Mouse (Mus musculus): ENCODE measurements around the gene Arhgef15.
"Not testable (repeated sequence)": the region's sequence is repeated elsewhere in the genome, so short reads cannot be mapped to it uniquely, and the experiment has no call there.

Gene Arhgef15

GRCm38 (mm10) chr11:68965050-68965449 is 7.8 kb upstream of the Arhgef15 start:
- DNase-seq (ENCODE audit: low spot score): no peak

- no peak for DNase-seq (ENCODE audit: low spot score)
These were observed 6.1 kb upstream of the Arhgef15 start for GRCm38 (mm10) chr11:68963405-68963804.

- DNase-seq (ENCODE audit: low spot score): not testable (repeated sequence)
These were observed 4.9 kb upstream of the Arhgef15 start for GRCm38 (mm10) chr11:68962159-68962558.

- no peak for DNase-seq (ENCODE audit: low spot score)
These were observed 4.3 kb upstream of the Arhgef15 start for GRCm38 (mm10) chr11:68961596-68961995.

GRCm38 (mm10) chr11:68957971-68958370 is 691 bp upstream of the Arhgef15 start:
- DNase-seq (ENCODE audit: low spot score): no peak

GRCm38 (mm10) chr11:68956697-68957096 is 583 bp downstream of the Arhgef15 start:
- no peak for DNase-seq (ENCODE audit: low spot score)

- DNase-seq (ENCODE audit: low spot score): no peak
These were observed 1.2 kb downstream of the Arhgef15 start for GRCm38 (mm10) chr11:68956107-68956506.

GRCm38 (mm10) chr11:68955473-68955872 is 1.8 kb downstream of the Arhgef15 start:
- no peak for DNase-seq (ENCODE audit: low spot score)

- DNase-seq (ENCODE audit: low spot score): peak; percentile 31
These were observed 2.9 kb downstream of the Arhgef15 start for GRCm38 (mm10) chr11:68954408-68954807.

GRCm38 (mm10) chr11:68953903-68954302 is 3.4 kb downstream of the Arhgef15 start:
- no peak for DNase-seq (ENCODE audit: low spot score)

- peak; percentile 81 for DNase-seq (ENCODE audit: low spot score)
These were observed 9.7 kb downstream of the Arhgef15 start for GRCm38 (mm10) chr11:68947542-68947993.

- peak; percentile 54 for DNase-seq (ENCODE audit: low spot score)
These were observed 10.4 kb downstream of the Arhgef15 start for GRCm38 (mm10) chr11:68946806-68947440.

GRCm38 (mm10) chr11:68946001-68946400 is 11.3 kb downstream of the Arhgef15 start:
- no peak for DNase-seq (ENCODE audit: low spot score)

- DNase-seq (ENCODE audit: low spot score): no peak
These were observed 12.0 kb downstream of the Arhgef15 start for GRCm38 (mm10) chr11:68945245-68945644.

- DNase-seq (ENCODE audit: low spot score): no peak
These were observed 14.5 kb downstream of the Arhgef15 start for GRCm38 (mm10) chr11:68942731-68943130.

GRCm38 (mm10) chr11:68940516-68940915 is 16.8 kb downstream of the Arhgef15 start:
- DNase-seq (ENCODE audit: low spot score): no peak

GRCm38 (mm10) chr11:68939451-68940304 is 17.6 kb downstream of the Arhgef15 start:
- DNase-seq (ENCODE audit: low spot score): peak; percentile 88

- DNase-seq (ENCODE audit: low spot score): not testable (repeated sequence)
These were observed 20.3 kb downstream of the Arhgef15 start for GRCm38 (mm10) chr11:68936951-68937350.

GRCm38 (mm10) chr11:68933885-68934507 is 23.3 kb downstream of the Arhgef15 start:
- DNase-seq (ENCODE audit: low spot score): no peak

GRCm38 (mm10) chr11:68929947-68930346 is 27.3 kb downstream of the Arhgef15 start:
- no peak for DNase-seq (ENCODE audit: low spot score)

GRCm38 (mm10) chr11:68926981-68927380 is 30.3 kb downstream of the Arhgef15 start, which contains the start of gene Odf4:
Gene Odf4, minus strand, starts transcription at chr11:68927081.
- no peak for DNase-seq (ENCODE audit: low spot score)

GRCm38 (mm10) chr11:68924749-68925148 is 32.5 kb downstream of the Arhgef15 start:
- no peak for DNase-seq (ENCODE audit: low spot score)

GRCm38 (mm10) chr11:68923191-68923590 is 34.1 kb downstream of the Arhgef15 start:
- DNase-seq (ENCODE audit: low spot score): no peak
